Mouse (Mus musculus) testis, adult 2 months (tissue): Measurements from ENCODE around the gene Ncf2.

Source experiments
- CTCF ChIP-seq: fragments of 200-500 bp; IDR thresholded peaks from 2 replicates; pipeline ENCODE4 v1.5.1; 2012; ENCODE audit warnings: low read depth, mild to moderate bottlenecking, inconsistent platforms, low read length, moderate library complexity; ENCODE audit not compliant: control insufficient read depth, insufficient read depth, insufficient replicate concordance
- POLR2A ChIP-seq: fragments of 200-500 bp; IDR thresholded peaks from 2 replicates; pipeline ENCODE4 v1.6.1; 2012; ENCODE audit warnings: low read depth, mild to moderate bottlenecking, inconsistent platforms, low read length, moderate library complexity; ENCODE audit not compliant: control insufficient read depth

- TF ChIP-seq CTCF (no peak), POLR2A (no peak)
Observed at GRCm38 (mm10) chr1:152841057-152841456, 41.1 kb downstream of the Ncf2 start.
